Mouse (Mus musculus): ENCODE data around the gene Scaf11. TPM values are rescaled to one million over a fixed set of nuclear protein-coding genes. Genes with fewer than 3 reads are reported as not detected.
"Not testable (repeated sequence)": the region's sequence is repeated elsewhere in the genome, so short reads cannot be mapped to it uniquely, and the experiment has no call there.

The Scaf11 gene
- total RNA-seq (2021) = 10 to 100 TPM; 43.9 to 49.4 TPM
- long read RNA-seq, experiment 1, full-length matches to known transcripts = 2 of 4 reads
- long read RNA-seq, experiment 1, partial matches to known transcripts = 1 of 4 reads
- long read RNA-seq, experiment 1, other reads (novel, unspliced or antisense) = 1 of 4 reads
- long read RNA-seq, experiment 2, full-length matches to known transcripts = 2 of 4 reads
- long read RNA-seq, experiment 2, partial matches to known transcripts = 0 of 4 reads
- long read RNA-seq, experiment 2, other reads (novel, unspliced or antisense) = 2 of 4 reads

- peak; percentile 94 to 97 for DNase-seq
Observed at GRCm38 (mm10) chr15:96460730-96461540, at the start of gene Scaf11. TSS of gene Scaf11 (minus strand) at chr15:96460843.

- peak; percentile 53 to 76 for DNase-seq
Observed at GRCm38 (mm10) chr15:96507097-96507840, 46.6 kb upstream of the Scaf11 start.

- no peak for DNase-seq
Observed at GRCm38 (mm10) chr15:96497646-96498045, 37.0 kb upstream of the Scaf11 start.

- no peak for DNase-seq
Observed at GRCm38 (mm10) chr15:96494279-96494678, 33.6 kb upstream of the Scaf11 start.

- DNase-seq = no peak
Observed at GRCm38 (mm10) chr15:96493573-96493972, 32.9 kb upstream of the Scaf11 start.

GRCm38 (mm10) chr15:96492919-96493318 lies 32.3 kb upstream of the Scaf11 start:
- not testable (repeated sequence) for DNase-seq

- no peak for DNase-seq
Observed at GRCm38 (mm10) chr15:96491861-96492641, 31.4 kb upstream of the Scaf11 start.

- DNase-seq = no peak
Observed at GRCm38 (mm10) chr15:96491421-96491820, 30.8 kb upstream of the Scaf11 start.

- no peak for DNase-seq
Observed at GRCm38 (mm10) chr15:96490123-96490522, 29.5 kb upstream of the Scaf11 start.

- DNase-seq = peak in 1 of 2 experiments; percentile 17
Observed at GRCm38 (mm10) chr15:96488941-96489786, 28.5 kb upstream of the Scaf11 start.

- no peak for DNase-seq
Observed at GRCm38 (mm10) chr15:96487066-96487698, 26.5 kb upstream of the Scaf11 start.

- DNase-seq = no peak
Observed at GRCm38 (mm10) chr15:96480822-96481221, 20.2 kb upstream of the Scaf11 start.

- DNase-seq = no peak
Observed at GRCm38 (mm10) chr15:96478006-96478405, 17.4 kb upstream of the Scaf11 start.

GRCm38 (mm10) chr15:96476359-96476758 lies 15.7 kb upstream of the Scaf11 start:
- DNase-seq = peak; percentile 84 to 96

GRCm38 (mm10) chr15:96475571-96475972 lies 14.9 kb upstream of the Scaf11 start:
- DNase-seq = no peak

GRCm38 (mm10) chr15:96474325-96474955 lies 13.8 kb upstream of the Scaf11 start:
- DNase-seq = peak; percentile 47 to 75

- DNase-seq = no peak
Observed at GRCm38 (mm10) chr15:96473920-96474319, 13.3 kb upstream of the Scaf11 start.

GRCm38 (mm10) chr15:96468316-96468715 lies 7.7 kb upstream of the Scaf11 start:
- no peak for DNase-seq

- no peak for DNase-seq
Observed at GRCm38 (mm10) chr15:96467844-96468243, 7.2 kb upstream of the Scaf11 start.

GRCm38 (mm10) chr15:96466362-96466903 lies 5.8 kb upstream of the Scaf11 start:
- DNase-seq = peak in 1 of 2 experiments; percentile 51
